Mouse (Mus musculus) bone marrow macrophage, adult 2 months (primary cell): ENCODE data around the gene Sox18.

Experiments
- CTCF ChIP-seq: IDR thresholded peaks from 2 replicates; pipeline ENCODE4 v1.5.1; 2012; ENCODE audit warnings: low read depth, mild to moderate bottlenecking, low read length, moderate library complexity
- POLR2A ChIP-seq: IDR thresholded peaks from 2 replicates; pipeline ENCODE4 v1.6.1; 2012; ENCODE audit warnings: mild to moderate bottlenecking, low read depth, low read length, borderline replicate concordance

DNA sequence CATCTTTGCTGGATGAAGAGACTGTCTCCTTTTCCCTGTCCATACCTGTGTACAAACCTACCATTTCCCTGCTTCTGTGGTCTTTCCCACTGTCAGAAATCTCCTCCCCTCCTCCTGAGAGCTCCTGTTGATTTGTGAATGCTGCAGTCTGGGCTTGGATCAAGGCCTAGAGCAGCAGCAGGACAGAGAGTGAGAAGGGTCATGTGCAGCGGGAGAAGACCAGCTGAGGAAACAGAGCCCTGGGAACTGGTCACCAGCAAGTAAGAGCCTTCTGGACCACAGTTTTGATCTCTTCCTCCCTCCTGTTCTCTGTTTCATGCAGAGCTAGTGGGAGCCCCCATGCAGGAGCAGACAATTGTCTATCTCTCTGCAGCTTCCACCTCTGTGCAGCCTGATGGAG lies 24.3 kb upstream of the Sox18 start:
- TF ChIP-seq POLR2A (no peak), CTCF (no peak)
